Mouse (Mus musculus) heart, embryonic 11.5 days (tissue): ENCODE measurements at regions not wholly inside any gene's neighbourhood (a gene's known extent, or its start where the extent isn't known, plus 50 kb on each side); places are given as distances from the start of the nearest gene placed in this dataset.
A peak's percentile ranks its signal among the peaks of the same experiment; 100 is the strongest.

Experiments used
- ATAC-seq: fragments of 200-750 bp; cut with Nextera tagmentation; replicated peaks from 2 replicates; pipeline ENCODE4 v1.8.0; 2017; ENCODE audit warnings: moderate library complexity; ENCODE audit not compliant: insufficient number of reproducible peaks, low FRiP score, low TSS enrichment
- H3K27ac ChIP-seq: fragments of 300-500 bp; sonication (generic); 2 replicates; pipeline ENCODE4 v1.5.1; 2014; ENCODE audit warnings: mild to moderate bottlenecking, low read depth, low read length
- H3K27me3 ChIP-seq: fragments of 300-500 bp; sonication (generic); 2 replicates; pipeline ENCODE4 v1.6.1; 2014; ENCODE audit warnings: mild to moderate bottlenecking, low read length, mixed read lengths; ENCODE audit not compliant: control insufficient read depth, insufficient read depth
- H3K36me3 ChIP-seq: fragments of 300-500 bp; sonication (generic); 2 replicates; pipeline ENCODE4 v1.6.1; 2014; ENCODE audit warnings: mild to moderate bottlenecking, low read length, moderate library complexity, mixed read lengths; ENCODE audit not compliant: control insufficient read depth, insufficient read depth
- H3K4me1 ChIP-seq: fragments of 300-500 bp; sonication (generic); 2 replicates; pipeline ENCODE4 v1.6.1; 2014; ENCODE audit warnings: low read length; ENCODE audit not compliant: control insufficient read depth, insufficient read depth
- H3K4me2 ChIP-seq: fragments of 300-500 bp; sonication (generic); 2 replicates; pipeline ENCODE4 v1.6.1; 2014; ENCODE audit warnings: mild to moderate bottlenecking, moderate library complexity
- H3K4me3 ChIP-seq: fragments of 300-500 bp; sonication (generic); 2 replicates; pipeline ENCODE4 v1.5.1; 2014; ENCODE audit warnings: low read depth, low read length
- H3K9ac ChIP-seq: fragments of 300-500 bp; sonication (generic); 2 replicates; pipeline ENCODE4 v1.6.1; 2014; ENCODE audit warnings: mild to moderate bottlenecking, low read depth, low read length, moderate library complexity
- H3K9me3 ChIP-seq: fragments of 300-500 bp; sonication (generic); replicated peaks from 2 replicates; pipeline ENCODE4 v1.6.1; 2016; ENCODE audit warnings: low read length; ENCODE audit not compliant: control insufficient read depth
- WGBS: fragments of 180-500 bp; shearing (Covaris S2); extraction: QIAGEN DNeasy Blood & Tissue Kit; methylation state at CpG from one replicate; pipeline ENCODE4 v1.1.7; 2014; ENCODE audit not compliant: insufficient replicate concordance; 5-methylcytosine and 5-hydroxymethylcytosine counted together

- Histone ChIP-seq H3K36me3 (no peaks in the 10 kb centered on the region), H3K9ac (no peak overlapping the region), H3K27ac (no peak overlapping the region), H3K27me3 (no peaks in the 10 kb centered on the region), H3K9me3 (no peaks in the 10 kb centered on the region), H3K4me2 (no peak overlapping the region), H3K4me1 (no peaks in the 10 kb centered on the region), H3K4me3 (no peak overlapping the region)
- WGBS: 84% methylated on average over 12 of the region's 12 CpGs
- no peak for ATAC-seq
Measured at GRCm38 (mm10) chr11:45643629-45644325, 208.1 kb upstream of the Clint1 start.

GRCm38 (mm10) chr11:45645815-45646214 lies 206.0 kb upstream of the Clint1 start:
- Histone ChIP-seq H3K4me1 (no peaks in the 10 kb centered on the region), H3K4me3 (no peak overlapping the region), H3K27me3 (no peaks in the 10 kb centered on the region), H3K27ac (no peak overlapping the region), H3K9me3 (no peaks in the 10 kb centered on the region), H3K36me3 (no peaks in the 10 kb centered on the region), H3K4me2 (no peak overlapping the region), H3K9ac (no peak overlapping the region)
- ATAC-seq: no peak
- WGBS: 60% methylated on average over 3 of the region's 3 CpGs

- H3K4me1 ChIP-seq: no peaks in the 10 kb centered on the region
- H3K27me3 ChIP-seq: no peaks in the 10 kb centered on the region
- no peak overlapping the region for H3K9ac ChIP-seq
- H3K9me3 ChIP-seq: no peaks in the 10 kb centered on the region
- ATAC-seq: no peak
- H3K4me3 ChIP-seq: no peak overlapping the region
- WGBS: 64% methylated on average over 3 of the region's 3 CpGs
- no peaks in the 10 kb centered on the region for H3K36me3 ChIP-seq
- H3K4me2 ChIP-seq: no peak overlapping the region
- H3K27ac ChIP-seq: no peak overlapping the region
Measured at GRCm38 (mm10) chr11:45647888-45648287, 204.0 kb upstream of the Clint1 start.

GRCm38 (mm10) chr11:45656260-45656659 lies 195.6 kb upstream of the Clint1 start:
- Histone ChIP-seq H3K9me3 (no peaks in the 10 kb centered on the region), H3K4me3 (no peak overlapping the region), H3K9ac (no peak overlapping the region), H3K27ac (no peak overlapping the region), H3K27me3 (no peaks in the 10 kb centered on the region), H3K4me1 (no peaks in the 10 kb centered on the region), H3K4me2 (no peak overlapping the region), H3K36me3 (no peaks in the 10 kb centered on the region)
- 85% methylated on average over 4 of the region's 4 CpGs for WGBS
- ATAC-seq: no peak

- ATAC-seq: no peak
- Histone ChIP-seq H3K36me3 (no peaks in the 10 kb centered on the region), H3K4me1 (no peaks in the 10 kb centered on the region), H3K9ac (no peak overlapping the region), H3K27me3 (no peaks in the 10 kb centered on the region), H3K4me2 (no peak overlapping the region), H3K27ac (no peak overlapping the region), H3K4me3 (no peak overlapping the region), H3K9me3 (no peaks in the 10 kb centered on the region)
- WGBS: 42% methylated on average over 8 of the region's 8 CpGs
Measured at GRCm38 (mm10) chr11:45670156-45670830, 181.6 kb upstream of the Clint1 start.

- H3K9ac ChIP-seq: no peak overlapping the region
- H3K36me3 ChIP-seq: no peaks in the 10 kb centered on the region
- H3K27ac ChIP-seq: peak overlapping the region; percentile 11; the same call in 1 of the 2 replicates
- no peak overlapping the region for H3K4me3 ChIP-seq
- H3K9me3 ChIP-seq: no peaks in the 10 kb centered on the region
- 49% methylated on average over 11 of the region's 11 CpGs for WGBS
- H3K4me2 ChIP-seq: no peak overlapping the region
- no peak for ATAC-seq
- H3K4me1 ChIP-seq: peaks cover 9% of the 10 kb centered on the region; the same call in 1 of the 2 replicates
- no peaks in the 10 kb centered on the region for H3K27me3 ChIP-seq
Measured at GRCm38 (mm10) chr11:45678666-45679292, 173.1 kb upstream of the Clint1 start.

- Histone ChIP-seq H3K27ac (no peak overlapping the region), H3K9ac (no peak overlapping the region), H3K9me3 (no peaks in the 10 kb centered on the region), H3K4me2 (no peak overlapping the region), H3K4me3 (no peak overlapping the region), H3K36me3 (no peaks in the 10 kb centered on the region), H3K27me3 (no peaks in the 10 kb centered on the region), H3K4me1 (peaks cover 9% of the 10 kb centered on the region; the same call in 1 of the 2 replicates)
- ATAC-seq: no peak
- 67% methylated on average over 9 of the region's 9 CpGs for WGBS
Measured at GRCm38 (mm10) chr11:45679293-45679673, 172.6 kb upstream of the Clint1 start.

GRCm38 (mm10) chr11:45685571-45685970 lies 166.3 kb upstream of the Clint1 start:
- WGBS: 78% methylated on average over 5 of the region's 5 CpGs
- ATAC-seq: no peak

More at GRCm38 (mm10) chr11:45685571-45685970, 166.3 kb upstream of the Clint1 start:
- Histone ChIP-seq H3K9me3 (no peaks in the 10 kb centered on the region), H3K4me3 (no peak overlapping the region), H3K27ac (no peak overlapping the region), H3K4me2 (no peak overlapping the region), H3K9ac (no peak overlapping the region), H3K36me3 (no peaks in the 10 kb centered on the region), H3K27me3 (no peaks in the 10 kb centered on the region), H3K4me1 (peaks cover 9% of the 10 kb centered on the region; the same call in 1 of the 2 replicates)
